Mouse (Mus musculus) CD8-positive naive resting alpha-beta T cell, adult 2 months (primary cell): ENCODE results near the gene Abcd4.

Experiments
- DNase-seq, 2 experiments: peaks; one replicate each; pipeline ENCODE4 v3.0.0; 2022; ENCODE audit warnings: low read depth in 2 of 2, low spot score in 2 of 2

Gene Abcd4

DNA sequence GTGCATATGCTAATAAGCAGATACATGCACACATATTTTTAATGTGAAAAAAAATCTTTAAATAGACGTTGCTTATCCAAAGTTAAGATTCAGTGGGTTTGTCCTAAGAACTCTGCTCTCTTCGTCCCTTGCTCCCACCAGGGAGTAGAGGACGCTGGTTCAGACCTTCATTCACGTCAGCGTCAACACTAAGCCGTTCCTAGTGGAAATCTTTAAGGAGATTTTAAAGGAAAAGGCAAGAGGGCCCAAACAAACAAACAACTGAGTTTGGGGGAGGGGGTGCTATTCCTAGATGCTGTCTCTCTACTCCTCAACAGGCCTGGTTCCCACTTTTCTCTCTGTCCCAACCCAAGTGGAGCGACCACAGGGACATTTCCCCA, 44.9 kb downstream of the Abcd4 start:
- DNase-seq: no peak

DNA sequence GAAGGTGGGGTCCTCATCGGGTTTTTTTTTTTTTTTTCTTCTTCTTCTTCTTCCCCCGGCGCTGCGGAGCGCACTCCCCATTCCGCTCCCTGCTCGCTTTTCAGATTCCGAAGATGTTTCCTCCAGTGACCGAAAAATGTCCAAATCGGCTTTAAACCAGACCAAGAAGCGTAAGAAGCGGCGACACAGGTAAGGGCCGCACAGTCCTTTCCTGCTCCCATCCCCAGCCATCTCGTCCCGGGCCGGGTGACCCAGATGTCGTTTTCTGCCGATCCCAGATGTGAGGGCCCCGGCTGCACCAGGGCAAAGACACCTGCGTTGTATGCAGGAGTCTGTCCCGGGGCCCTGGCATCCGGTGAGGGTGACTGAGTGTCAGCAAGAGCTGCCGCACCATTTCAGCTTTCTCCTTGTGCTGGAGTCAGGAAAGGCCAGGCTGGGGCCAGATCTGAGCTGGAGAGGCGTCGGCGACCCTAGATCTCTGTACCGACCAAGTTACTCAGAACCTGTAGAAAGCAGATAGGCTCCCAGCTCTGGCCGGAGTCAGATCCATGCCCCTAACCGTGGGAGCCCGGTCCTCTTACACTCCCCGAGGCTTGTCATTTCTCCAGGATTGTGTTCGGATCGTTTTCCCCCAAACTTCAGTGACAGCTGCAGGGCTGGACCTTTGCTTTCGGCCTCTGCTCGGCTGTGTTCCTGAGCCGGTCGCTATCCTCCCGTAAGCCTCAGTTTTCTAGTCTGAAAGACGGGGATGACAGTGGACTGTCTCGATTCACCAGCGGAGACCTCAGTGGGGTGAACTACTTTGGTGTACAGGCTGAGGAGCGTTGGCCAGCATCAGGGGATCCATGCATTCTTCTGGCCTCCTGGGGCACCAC, 45.5 kb downstream of the Abcd4 start:
- DNase-seq: no peak

DNA sequence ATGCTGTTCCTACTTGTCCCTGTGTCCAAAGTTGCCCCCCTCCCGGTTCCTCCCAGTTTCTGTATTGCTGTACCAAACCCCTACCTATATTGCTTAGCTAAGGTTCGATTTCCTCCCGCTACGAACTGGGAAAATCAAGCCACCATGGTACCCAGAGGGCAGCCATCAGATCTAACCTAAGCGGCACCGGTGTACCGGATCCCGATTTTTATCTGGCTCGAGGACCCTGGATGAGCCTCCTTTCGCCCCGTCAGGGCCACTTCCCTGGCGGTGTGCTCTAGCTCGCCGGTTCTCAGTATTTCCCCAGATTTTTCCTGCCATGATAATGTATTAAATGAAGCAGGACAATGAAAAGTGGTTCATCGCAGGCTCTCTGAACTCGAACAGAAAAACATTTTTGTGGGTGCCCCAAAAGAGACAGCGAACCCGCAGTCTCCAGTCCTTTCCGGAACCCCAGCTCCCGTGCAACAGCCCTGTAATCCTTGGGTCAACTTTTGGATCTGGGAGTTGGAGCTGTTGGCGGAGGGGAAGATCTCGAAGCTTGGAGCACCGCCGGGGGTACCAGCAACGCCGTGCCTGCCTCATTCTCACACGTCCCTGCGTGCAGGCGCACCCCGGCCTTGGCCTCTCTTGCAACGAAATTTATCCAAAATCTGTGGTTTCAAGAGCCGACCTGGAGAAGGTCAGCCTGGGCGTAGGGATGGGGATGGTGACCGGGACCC, 46.4 kb downstream of the Abcd4 start:
- no peak for DNase-seq

DNA sequence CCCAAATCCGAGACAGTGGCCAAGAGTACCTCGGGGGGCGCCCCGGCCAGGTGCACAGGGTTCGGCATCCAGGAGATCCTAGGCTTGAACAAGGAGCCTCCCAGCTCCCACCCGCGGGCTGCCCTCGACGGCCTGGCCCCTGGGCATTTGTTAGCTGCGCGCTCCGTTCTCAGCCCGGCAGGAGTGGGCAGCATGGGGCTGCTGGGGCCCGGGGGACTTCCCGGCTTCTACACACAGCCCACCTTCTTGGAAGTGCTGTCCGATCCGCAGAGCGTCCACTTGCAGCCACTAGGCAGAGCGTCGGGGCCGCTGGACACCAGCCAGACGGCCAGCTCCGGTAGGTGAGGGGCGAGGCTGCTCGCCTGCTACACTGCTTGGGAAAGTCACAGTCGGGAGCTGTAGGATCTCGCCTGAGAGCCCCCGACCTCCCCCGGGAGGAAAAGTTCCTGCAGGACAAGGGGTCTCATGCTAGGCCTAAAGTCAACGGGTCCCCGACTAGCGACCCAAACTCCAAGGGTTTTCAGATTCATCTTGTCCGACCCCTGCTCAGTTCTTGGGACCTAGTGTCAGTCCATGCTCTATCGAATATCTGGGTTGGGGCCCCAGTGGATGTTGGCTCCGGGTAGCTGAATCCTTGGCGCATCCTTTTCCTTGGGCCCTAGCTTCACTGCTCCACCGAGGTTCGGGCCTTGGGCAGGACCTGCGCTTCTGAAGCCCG, 47.1 kb downstream of the Abcd4 start:
- DNase-seq: no peak

DNA sequence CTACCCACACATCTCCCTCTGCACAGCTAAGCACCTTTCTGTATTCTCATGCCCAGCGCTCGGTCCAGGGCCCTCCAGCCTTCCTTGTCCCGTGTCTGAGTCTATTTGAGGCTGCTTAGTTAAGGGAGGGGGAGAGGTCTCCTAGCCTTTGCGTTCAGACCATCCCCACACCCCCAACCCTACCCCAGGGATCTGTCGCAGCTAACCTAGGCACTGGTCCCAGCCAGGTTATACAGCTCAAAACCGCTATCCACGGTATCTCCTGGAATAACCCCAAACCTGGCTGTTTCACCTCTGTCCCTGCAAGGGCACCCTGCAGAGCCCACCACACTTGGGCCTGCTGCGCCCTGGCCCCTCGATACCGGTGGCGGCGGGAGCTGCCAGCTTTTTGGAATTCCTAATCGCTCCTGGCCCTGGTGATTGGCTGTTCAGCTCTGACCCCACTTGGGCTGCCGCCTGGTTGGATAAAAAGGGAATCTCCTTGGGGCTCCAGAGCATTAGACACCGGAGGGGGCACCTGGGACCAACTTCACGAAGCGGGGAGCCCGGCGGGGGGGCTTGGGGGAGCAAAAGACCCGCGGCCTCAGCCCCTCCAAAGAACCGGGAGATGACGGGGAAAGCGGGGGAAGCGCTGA, 47.8 kb downstream of the Abcd4 start, which contains the start of gene Vsx2:
Gene Vsx2, plus strand, starts transcription at position 427 of the 635 bp plus-strand sequence.
- DNase-seq: no peak

DNA sequence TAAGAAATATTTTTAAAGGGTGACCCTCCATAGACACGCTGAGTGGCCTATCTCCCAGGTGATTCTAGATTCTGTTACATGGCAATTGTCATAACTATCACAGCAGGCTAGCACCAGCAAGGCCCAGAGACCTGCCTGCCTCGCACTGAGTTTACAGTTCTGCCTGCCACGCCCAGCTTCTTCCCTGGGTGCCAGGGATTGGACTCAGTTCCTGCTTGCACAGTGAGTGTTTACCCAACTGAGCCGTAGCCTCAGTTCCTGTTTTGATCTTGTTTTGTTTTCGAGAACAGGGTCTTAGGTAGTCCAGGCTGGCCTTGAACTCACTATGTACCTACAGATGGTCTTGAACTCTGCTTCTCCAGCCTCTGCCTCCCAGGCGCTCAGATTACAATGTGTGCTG, 49.6 kb downstream of the Abcd4 start:
- no peak for DNase-seq

DNA sequence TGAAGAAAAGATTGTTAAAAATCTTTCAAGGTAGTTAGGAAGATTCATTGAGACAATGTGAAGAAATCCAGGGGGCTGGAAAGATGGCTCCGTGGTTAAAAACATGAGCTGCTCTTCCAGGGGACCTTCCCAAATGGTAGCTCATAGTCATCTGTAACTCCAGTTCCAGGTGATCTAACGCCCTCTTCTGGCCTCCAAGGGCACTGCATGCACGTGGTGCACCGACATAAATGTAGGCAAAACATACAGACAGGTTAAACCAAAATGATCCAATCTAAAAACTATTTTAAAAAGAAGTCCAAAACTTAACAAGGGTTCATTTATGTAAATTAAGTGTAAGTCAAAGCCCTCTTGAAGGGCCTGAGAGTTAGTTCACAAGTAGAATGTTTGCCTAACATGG, 54.7 kb downstream of the Abcd4 start:
- no peak for DNase-seq

DNA sequence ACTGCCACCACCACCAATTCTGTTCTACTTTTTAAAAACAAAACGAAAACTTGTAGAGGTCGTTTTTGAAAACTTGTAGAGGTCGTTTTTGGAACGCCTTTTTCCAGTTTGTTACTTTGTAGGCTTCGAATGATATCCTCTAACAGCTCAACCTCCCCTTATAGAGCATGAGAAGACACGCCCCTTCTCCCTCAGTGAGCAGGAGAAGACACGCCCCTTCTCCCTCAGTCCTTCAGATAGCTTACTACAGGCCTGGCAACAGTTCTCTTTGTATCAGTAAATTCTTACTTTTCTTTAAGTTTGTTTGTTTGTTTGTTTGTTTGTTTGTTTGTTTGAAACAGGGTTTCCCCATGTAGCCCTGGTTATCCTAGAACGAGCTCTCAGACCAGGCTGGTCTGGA, 62.0 kb downstream of the Abcd4 start:
- DNase-seq: no peak
